Mouse (Mus musculus): ENCODE measurements around the gene Pcdh15.

Gene Pcdh15

DNA sequence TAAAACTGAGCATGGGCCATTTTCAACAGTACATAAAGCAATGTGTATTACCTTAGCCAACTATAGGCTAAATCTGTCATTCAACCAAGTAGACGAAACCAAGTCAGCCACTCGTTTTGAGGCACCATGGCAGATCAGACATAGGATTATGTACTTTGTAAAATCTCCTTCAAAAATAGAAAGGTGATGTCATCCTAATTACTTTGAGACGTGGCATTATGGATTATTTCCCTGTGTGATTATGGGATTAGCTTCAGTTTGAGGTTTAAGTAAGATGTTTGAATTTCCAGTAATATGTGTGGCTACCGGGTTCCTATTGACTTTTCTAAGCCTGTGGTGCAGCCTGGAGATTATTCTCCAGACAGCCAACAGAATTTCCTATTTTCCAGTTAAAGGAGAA is 763.0 kb downstream of the Pcdh15 start:
- Histone ChIP-seq H3K27me3 (ENCODE audit: insufficient read depth, low read length) (no peaks in the 10 kb centered on the region), H3K4me1 (replicated peaks; ENCODE audit: low read depth, low read length) (no peaks in the 10 kb centered on the region), H3K4me3 (replicated peaks; ENCODE audit: low read length) (no peak overlapping the region), H3K36me3 (ENCODE audit: insufficient read depth, low read length) (no peaks in the 10 kb centered on the region), H3K9me3 (ENCODE audit: low read length) (peaks cover 18% of the 10 kb centered on the region)
- TF ChIP-seq NANOG (IDR thresholded peaks at IDR 0.05; ENCODE audit: borderline replicate concordance, low read length) (no peak), CTCF (conservative IDR thresholded peaks at IDR 0.05; ENCODE audit: low read length) (no peak), POU5F1 (IDR thresholded peaks at IDR 0.05; ENCODE audit: borderline replicate concordance, low read length) (no peak)

DNA sequence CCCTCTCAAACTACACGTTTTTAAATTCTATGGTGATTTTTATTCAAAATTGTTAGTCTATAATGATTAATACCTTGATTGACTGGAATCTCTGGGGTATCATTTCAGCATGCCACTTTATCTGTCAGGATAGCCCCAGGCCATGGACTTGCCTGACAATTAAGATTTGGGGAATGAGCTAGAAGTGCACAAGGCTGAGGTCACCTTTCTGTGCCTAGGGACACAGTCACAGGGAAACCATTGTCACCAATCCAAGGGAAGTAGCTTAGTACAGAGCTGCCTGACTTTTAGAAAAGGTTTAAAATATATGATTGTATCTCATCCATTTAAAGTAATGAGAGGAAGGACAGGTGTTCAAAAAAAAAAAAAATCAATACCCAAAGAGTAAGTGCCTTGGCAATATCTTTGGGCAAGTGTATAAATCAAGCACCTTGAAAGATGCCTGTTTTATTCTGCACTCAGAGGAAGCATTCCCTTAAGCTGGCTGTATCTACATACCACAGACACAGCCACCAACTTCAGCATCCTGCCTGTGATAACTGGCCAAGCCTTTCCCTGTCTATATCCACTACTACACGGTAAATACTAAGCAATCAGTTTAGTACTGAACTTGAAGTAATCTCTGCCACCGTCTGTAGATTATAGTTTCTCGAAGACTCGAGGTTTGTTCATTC is 779.0 kb downstream of the Pcdh15 start:
- no peak overlapping the region for H3K4me3 ChIP-seq (replicated peaks; ENCODE audit: low read length)
- H3K4me1 ChIP-seq (replicated peaks; ENCODE audit: low read depth, low read length) = no peaks in the 10 kb centered on the region
- H3K36me3 ChIP-seq (ENCODE audit: insufficient read depth, low read length) = no peaks in the 10 kb centered on the region
- no peaks in the 10 kb centered on the region for H3K9me3 ChIP-seq (ENCODE audit: low read length)
- H3K27me3 ChIP-seq (ENCODE audit: insufficient read depth, low read length) = no peaks in the 10 kb centered on the region
- no peak for TF ChIP-seq CTCF (conservative IDR thresholded peaks at IDR 0.05; ENCODE audit: low read length)
- TF ChIP-seq NANOG (IDR thresholded peaks at IDR 0.05; ENCODE audit: borderline replicate concordance, low read length) = no peak
- TF ChIP-seq POU5F1 (IDR thresholded peaks at IDR 0.05; ENCODE audit: borderline replicate concordance, low read length) = no peak

DNA sequence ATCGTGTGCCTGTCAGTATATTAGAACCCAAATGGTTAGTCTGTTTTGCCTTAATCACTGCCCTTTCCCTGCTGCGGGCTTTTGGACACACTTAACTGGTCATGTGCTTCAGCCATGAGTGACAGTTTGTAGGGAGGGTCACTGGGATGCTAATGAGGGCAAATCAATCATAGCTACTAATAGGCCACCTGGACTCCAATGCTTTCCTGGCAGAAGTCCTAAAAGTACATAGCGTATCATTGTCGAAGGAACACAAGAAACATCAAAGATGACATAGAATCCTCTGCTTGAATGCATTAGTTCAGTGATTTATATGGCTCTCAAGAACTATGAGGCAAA is 779.6 kb downstream of the Pcdh15 start:
- Histone ChIP-seq H3K9me3 (ENCODE audit: low read length) (no peaks in the 10 kb centered on the region), H3K27me3 (ENCODE audit: insufficient read depth, low read length) (no peaks in the 10 kb centered on the region), H3K36me3 (ENCODE audit: insufficient read depth, low read length) (no peaks in the 10 kb centered on the region), H3K4me1 (replicated peaks; ENCODE audit: low read depth, low read length) (no peaks in the 10 kb centered on the region), H3K4me3 (replicated peaks; ENCODE audit: low read length) (no peak overlapping the region)
- TF ChIP-seq CTCF (conservative IDR thresholded peaks at IDR 0.05; ENCODE audit: low read length) (no peak), NANOG (IDR thresholded peaks at IDR 0.05; ENCODE audit: borderline replicate concordance, low read length) (no peak), POU5F1 (IDR thresholded peaks at IDR 0.05; ENCODE audit: borderline replicate concordance, low read length) (no peak)

DNA sequence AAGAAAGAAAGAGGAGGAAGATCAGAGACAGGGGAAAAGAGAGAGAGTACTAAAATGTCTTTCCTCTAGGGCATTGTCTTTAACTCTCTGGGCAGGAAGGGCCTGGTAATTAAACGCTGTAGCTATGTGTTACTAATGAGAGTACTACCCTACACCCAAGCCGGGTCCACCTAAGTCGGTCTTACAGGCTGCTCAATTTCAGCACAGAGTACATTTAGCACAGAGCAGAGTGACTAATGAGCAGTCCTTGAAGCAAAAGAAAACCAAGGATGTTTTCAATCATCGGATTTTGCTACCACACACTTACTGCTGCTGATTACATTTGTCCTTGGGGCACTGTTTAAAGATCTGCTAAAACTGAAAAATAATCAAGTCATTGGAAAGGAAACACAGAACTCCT is 788.6 kb downstream of the Pcdh15 start:
- Histone ChIP-seq H3K4me3 (replicated peaks; ENCODE audit: low read length) (no peak overlapping the region), H3K27me3 (ENCODE audit: insufficient read depth, low read length) (peaks cover 10% of the 10 kb centered on the region; the same call in 1 of the 2 replicates), H3K9me3 (ENCODE audit: low read length) (peaks cover 7% of the 10 kb centered on the region), H3K4me1 (replicated peaks; ENCODE audit: low read depth, low read length) (peaks cover 14% of the 10 kb centered on the region), H3K36me3 (ENCODE audit: insufficient read depth, low read length) (no peaks in the 10 kb centered on the region)
- TF ChIP-seq NANOG (IDR thresholded peaks at IDR 0.05; ENCODE audit: borderline replicate concordance, low read length) (no peak), CTCF (conservative IDR thresholded peaks at IDR 0.05; ENCODE audit: low read length) (no peak), POU5F1 (IDR thresholded peaks at IDR 0.05; ENCODE audit: borderline replicate concordance, low read length) (no peak)

DNA sequence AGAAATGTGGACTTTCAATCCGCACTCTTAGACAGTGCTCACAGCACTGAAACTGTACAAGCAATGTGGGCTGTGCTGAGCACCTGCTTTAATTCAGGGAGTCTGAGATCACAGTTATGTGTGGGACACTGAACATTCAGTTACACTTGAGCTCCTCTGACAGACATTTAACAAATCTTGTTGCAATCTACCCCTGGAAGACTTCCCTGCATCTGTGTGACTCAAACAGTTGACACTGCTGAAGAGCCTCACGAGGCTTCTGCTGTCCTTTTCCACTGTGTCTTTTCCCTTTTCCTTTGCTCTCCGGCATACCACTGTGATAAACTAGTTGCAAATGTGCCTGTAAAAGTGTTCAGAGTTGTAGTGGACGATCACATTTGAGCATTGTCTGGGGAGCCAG is 793.1 kb downstream of the Pcdh15 start:
- Histone ChIP-seq H3K4me1 (replicated peaks; ENCODE audit: low read depth, low read length) (peaks cover 32% of the 10 kb centered on the region), H3K27me3 (ENCODE audit: insufficient read depth, low read length) (peaks cover 16% of the 10 kb centered on the region), H3K9me3 (ENCODE audit: low read length) (peaks cover 18% of the 10 kb centered on the region), H3K4me3 (replicated peaks; ENCODE audit: low read length) (no peak overlapping the region), H3K36me3 (ENCODE audit: insufficient read depth, low read length) (no peaks in the 10 kb centered on the region)
- TF ChIP-seq NANOG (IDR thresholded peaks at IDR 0.05; ENCODE audit: borderline replicate concordance, low read length) (no peak), CTCF (conservative IDR thresholded peaks at IDR 0.05; ENCODE audit: low read length) (no peak), POU5F1 (IDR thresholded peaks at IDR 0.05; ENCODE audit: borderline replicate concordance, low read length) (no peak)

DNA sequence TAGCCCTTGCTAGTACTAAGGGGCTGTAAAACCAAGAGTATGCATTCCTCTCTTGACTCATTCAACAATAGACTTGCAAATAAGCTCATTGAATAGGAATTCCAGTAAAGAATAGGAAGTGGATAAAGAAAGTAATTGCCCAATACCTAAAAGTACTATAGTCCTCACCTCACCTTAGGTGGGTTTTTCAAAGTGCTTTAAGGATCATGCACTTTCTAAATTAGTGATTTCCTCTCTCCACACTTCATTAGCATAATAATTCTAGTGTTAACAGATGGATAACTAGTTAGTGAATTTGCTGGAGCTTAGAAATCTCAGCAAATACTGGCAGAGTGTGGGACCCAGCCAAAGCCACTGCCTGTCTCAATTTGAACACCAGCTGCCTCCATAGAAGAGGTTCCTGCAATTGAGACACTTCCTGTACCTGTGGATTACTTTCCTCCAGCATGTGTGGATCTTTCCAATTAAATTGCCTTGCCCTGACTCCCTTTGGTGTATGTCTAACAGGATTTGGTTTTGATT is 797.0 kb downstream of the Pcdh15 start:
- Histone ChIP-seq H3K4me3 (replicated peaks; ENCODE audit: low read length) (no peak overlapping the region), H3K27me3 (ENCODE audit: insufficient read depth, low read length) (peaks cover 24% of the 10 kb centered on the region), H3K36me3 (ENCODE audit: insufficient read depth, low read length) (no peaks in the 10 kb centered on the region), H3K4me1 (replicated peaks; ENCODE audit: low read depth, low read length) (peaks cover 32% of the 10 kb centered on the region), H3K9me3 (ENCODE audit: low read length) (peaks cover 18% of the 10 kb centered on the region)
- TF ChIP-seq NANOG (IDR thresholded peaks at IDR 0.05; ENCODE audit: borderline replicate concordance, low read length) = peak; percentile 96
- no peak for TF ChIP-seq CTCF (conservative IDR thresholded peaks at IDR 0.05; ENCODE audit: low read length)

DNA sequence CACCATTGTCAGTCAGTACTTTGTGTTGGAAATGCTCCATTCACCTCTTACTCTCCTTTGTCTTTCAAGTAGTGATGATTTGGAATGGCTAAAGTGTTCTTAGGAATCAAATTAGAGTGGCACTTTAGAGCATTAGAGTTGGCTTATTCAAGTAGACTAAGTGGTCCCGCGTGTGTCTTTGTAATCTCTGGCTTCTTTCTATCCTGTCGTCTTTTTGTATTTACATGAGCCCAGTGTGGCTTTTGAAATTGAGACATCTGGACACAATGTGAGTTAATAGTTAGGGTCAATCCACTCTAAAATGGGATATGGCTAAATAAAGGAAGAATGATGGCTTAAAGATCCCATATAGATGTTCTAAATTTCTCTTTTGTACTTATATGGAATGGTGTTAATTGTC is 800.0 kb downstream of the Pcdh15 start:
- Histone ChIP-seq H3K36me3 (ENCODE audit: insufficient read depth, low read length) (no peaks in the 10 kb centered on the region), H3K4me1 (replicated peaks; ENCODE audit: low read depth, low read length) (peaks cover 10% of the 10 kb centered on the region), H3K9me3 (ENCODE audit: low read length) (peaks cover 13% of the 10 kb centered on the region), H3K27me3 (ENCODE audit: insufficient read depth, low read length) (peaks cover 19% of the 10 kb centered on the region), H3K4me3 (replicated peaks; ENCODE audit: low read length) (no peak overlapping the region)
- TF ChIP-seq CTCF (conservative IDR thresholded peaks at IDR 0.05; ENCODE audit: low read length) = no peak
- TF ChIP-seq NANOG (IDR thresholded peaks at IDR 0.05; ENCODE audit: borderline replicate concordance, low read length) = peak; percentile 91

DNA sequence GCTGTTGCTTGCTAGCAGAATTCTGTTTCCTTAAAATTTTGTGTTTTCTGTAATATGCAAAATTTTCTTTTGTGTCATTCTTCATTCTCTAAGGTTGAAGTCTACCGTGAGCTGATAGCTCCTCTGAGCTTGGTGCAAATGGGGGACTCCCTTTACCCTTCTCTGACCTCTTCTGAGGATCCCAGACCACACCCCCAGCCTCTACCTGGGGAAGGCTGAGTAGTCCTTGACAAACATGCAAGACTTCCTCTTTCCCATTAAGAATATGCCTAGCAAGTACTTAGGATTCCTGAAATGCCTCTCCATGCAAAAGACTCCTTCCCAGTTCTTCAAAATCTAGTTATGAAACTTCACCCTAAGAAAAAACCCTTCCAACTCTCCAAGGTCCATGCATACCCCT is 808.5 kb downstream of the Pcdh15 start:
- Histone ChIP-seq H3K9me3 (ENCODE audit: low read length) (peaks cover 12% of the 10 kb centered on the region; the same call in 1 of the 2 replicates), H3K36me3 (ENCODE audit: insufficient read depth, low read length) (no peaks in the 10 kb centered on the region), H3K4me3 (replicated peaks; ENCODE audit: low read length) (no peak overlapping the region), H3K27me3 (ENCODE audit: insufficient read depth, low read length) (peaks cover 4% of the 10 kb centered on the region; the same call in 1 of the 2 replicates), H3K4me1 (replicated peaks; ENCODE audit: low read depth, low read length) (no peaks in the 10 kb centered on the region)
- no peak for TF ChIP-seq NANOG (IDR thresholded peaks at IDR 0.05; ENCODE audit: borderline replicate concordance, low read length)
- TF ChIP-seq CTCF (conservative IDR thresholded peaks at IDR 0.05; ENCODE audit: low read length) = no peak
- no peak for TF ChIP-seq POU5F1 (IDR thresholded peaks at IDR 0.05; ENCODE audit: borderline replicate concordance, low read length)

DNA sequence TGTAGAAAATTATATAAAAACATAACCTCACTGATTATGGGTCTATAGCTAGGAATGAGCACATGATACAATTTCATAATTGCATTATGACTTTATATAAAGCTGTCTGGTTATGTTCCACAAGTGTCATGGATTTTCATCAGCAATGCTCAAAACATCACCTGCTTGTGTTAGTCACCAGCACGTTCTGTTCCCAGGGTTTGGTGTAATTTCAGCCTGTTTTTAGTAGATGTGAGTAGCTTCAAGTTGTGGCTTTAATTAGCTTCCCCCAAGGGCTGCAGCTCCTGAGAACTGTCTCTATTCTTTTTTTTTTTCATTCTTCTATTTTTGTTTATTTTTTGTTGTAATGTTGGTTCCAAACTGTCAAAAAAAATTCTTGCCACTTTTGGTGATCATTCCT is 809.4 kb downstream of the Pcdh15 start:
- no peaks in the 10 kb centered on the region for H3K36me3 ChIP-seq (ENCODE audit: insufficient read depth, low read length)
- H3K4me3 ChIP-seq (replicated peaks; ENCODE audit: low read length) = no peak overlapping the region
- H3K27me3 ChIP-seq (ENCODE audit: insufficient read depth, low read length) = no peaks in the 10 kb centered on the region
- H3K9me3 ChIP-seq (ENCODE audit: low read length) = peaks cover 12% of the 10 kb centered on the region; the same call in 1 of the 2 replicates
- no peak for TF ChIP-seq CTCF (conservative IDR thresholded peaks at IDR 0.05; ENCODE audit: low read length)
- no peak for TF ChIP-seq NANOG (IDR thresholded peaks at IDR 0.05; ENCODE audit: borderline replicate concordance, low read length)
- H3K4me1 ChIP-seq (replicated peaks; ENCODE audit: low read depth, low read length) = no peaks in the 10 kb centered on the region
